Mouse (Mus musculus) v-Abl transformed pro-B cells (cell line): ENCODE measurements around the gene Hoxd1.

Experiments used
- in situ Hi-C, 2 experiments: fragments of 400-800 bp; cut with MboI; formaldehyde crosslinking; loops; one replicate each; pipeline ENCODE4 v1.15.1; 2025; ENCODE audit not compliant: unreplicated experiment in 2 of 2

The Hoxd1 gene

GRCm38 (mm10) chr2:74745540-74746297, 17.1 kb upstream of the Hoxd1 start:
- in situ Hi-C loops, result loop anchor here in 1 of 2 experiments (25.0 kb wide), 1 partner anchor 1267 kb away; no protein-coding TSS in a partner anchor

GRCm38 (mm10) chr2:74746298-74746921, 16.4 kb upstream of the Hoxd1 start:
- in situ Hi-C loops, result loop anchor here in 1 of 2 experiments (25.0 kb wide), 1 partner anchor 1266 kb away; no protein-coding TSS in a partner anchor

- in situ Hi-C loops, result loop anchor here in 1 of 2 experiments (25.0 kb wide), 1 partner anchor 1265 kb away; no protein-coding TSS in a partner anchor
Measured at GRCm38 (mm10) chr2:74747006-74747405, 15.8 kb upstream of the Hoxd1 start.

GRCm38 (mm10) chr2:74747661-74748141, 15.1 kb upstream of the Hoxd1 start:
- in situ Hi-C loops, result loop anchor here in 1 of 2 experiments (25.0 kb wide), 1 partner anchor 1265 kb away; no protein-coding TSS in a partner anchor

- in situ Hi-C loops, result loop anchor here in 1 of 2 experiments (25.0 kb wide), 1 partner anchor 1264 kb away; no protein-coding TSS in a partner anchor
Measured at GRCm38 (mm10) chr2:74748436-74748995, 14.3 kb upstream of the Hoxd1 start.

GRCm38 (mm10) chr2:74749337-74750121, 13.3 kb upstream of the Hoxd1 start:
- in situ Hi-C loops, result loop anchor here in 1 of 2 experiments (25.0 kb wide), 1 partner anchor 1263 kb away; no protein-coding TSS in a partner anchor

- in situ Hi-C loops, result no loop called here
Measured at GRCm38 (mm10) chr2:74750731-74751250, 12.0 kb upstream of the Hoxd1 start.

GRCm38 (mm10) chr2:74751861-74752260, 10.9 kb upstream of the Hoxd1 start:
- in situ Hi-C loops, result no loop called here

- in situ Hi-C loops, result no loop called here
Measured at GRCm38 (mm10) chr2:74752431-74753174, 10.2 kb upstream of the Hoxd1 start.

GRCm38 (mm10) chr2:74753175-74753523, 9.6 kb upstream of the Hoxd1 start:
- in situ Hi-C loops, result no loop called here

- in situ Hi-C loops, result no loop called here
Measured at GRCm38 (mm10) chr2:74753711-74754110, 9.1 kb upstream of the Hoxd1 start.

GRCm38 (mm10) chr2:74760146-74760545, 2.6 kb upstream of the Hoxd1 start:
- in situ Hi-C loops, result no loop called here

- in situ Hi-C loops, result no loop called here
Measured at GRCm38 (mm10) chr2:74761941-74762340, 839 bp upstream of the Hoxd1 start.

GRCm38 (mm10) chr2:74763245-74763735, 510 bp downstream of the Hoxd1 start:
- in situ Hi-C loops, result no loop called here

GRCm38 (mm10) chr2:74763976-74764375, 1.2 kb downstream of the Hoxd1 start:
- in situ Hi-C loops, result no loop called here

- in situ Hi-C loops, result no loop called here
Measured at GRCm38 (mm10) chr2:74774359-74774758, 11.6 kb downstream of the Hoxd1 start.

- in situ Hi-C loops, result no loop called here
Measured at GRCm38 (mm10) chr2:74777536-74778275, 14.9 kb downstream of the Hoxd1 start.

GRCm38 (mm10) chr2:74781386-74781785, 18.6 kb downstream of the Hoxd1 start:
- in situ Hi-C loops, result no loop called here

- in situ Hi-C loops, result no loop called here
Measured at GRCm38 (mm10) chr2:74795531-74795930, 32.8 kb downstream of the Hoxd1 start.
